Mouse (Mus musculus) heart, postnatal 14 days (tissue): ENCODE results near the gene Ltbp1. TPM values are rescaled to one million over a fixed set of nuclear protein-coding genes. Genes with fewer than 3 reads are reported as not detected.
A peak's percentile ranks its signal among the peaks of the same experiment; 100 is the strongest.

Experiments
- DNase-seq, 2 experiments: peaks; one replicate each; pipeline ENCODE4 v3.0.0; 2021 to 2022
- intact Hi-C: fragments of 180-260 bp; cut with DNase I; formaldehyde crosslinking; loops from one replicate; pipeline ENCODE4 v1.15.1; 2025
- total RNA-seq, 2 experiments: library from RNA; stranded (reverse); gene quantifications; 2 replicates each; pipeline ENCODE4 v1.2.3; 2021

The Ltbp1 gene
- total RNA-seq, 2 experiments from 2014 or later: 53.0 to 53.6 TPM

GRCm38 (mm10) chr17:75378256-75378871 lies 373.0 kb downstream of the Ltbp1 start:
- DNase-seq: no peak
- intact Hi-C loops: loop anchor here (10.0 kb wide), 2 partner anchors 564 to 704 kb away; no protein-coding TSS in a partner anchor

DNA sequence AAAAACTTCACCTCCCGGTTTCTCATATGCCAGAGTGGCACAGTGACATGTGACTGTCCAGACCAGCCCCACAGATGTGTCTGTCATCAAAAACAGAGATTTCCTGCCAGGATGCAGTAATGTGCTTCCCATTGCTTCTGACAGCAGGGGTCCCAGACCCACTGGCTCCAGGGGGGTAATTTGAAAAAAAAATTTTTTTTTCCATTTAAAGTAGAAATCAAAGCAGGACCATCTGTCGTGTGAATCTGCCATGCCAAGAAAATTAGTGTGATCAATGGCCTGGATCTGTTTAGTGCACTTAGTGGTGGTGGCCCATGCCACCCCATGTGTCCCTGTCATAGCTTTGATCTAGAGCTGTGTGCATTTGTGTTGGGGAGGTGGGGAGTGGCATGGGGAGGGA lies 374.8 kb downstream of the Ltbp1 start:
- DNase-seq: no peak
- intact Hi-C loops: no loop called here

GRCm38 (mm10) chr17:75388402-75388801 lies 383.0 kb downstream of the Ltbp1 start:
- no peak for DNase-seq
- intact Hi-C loops: no loop called here

- intact Hi-C loops: no loop called here
Measured at GRCm38 (mm10) chr17:75390142-75390541, 384.8 kb downstream of the Ltbp1 start.

DNA sequence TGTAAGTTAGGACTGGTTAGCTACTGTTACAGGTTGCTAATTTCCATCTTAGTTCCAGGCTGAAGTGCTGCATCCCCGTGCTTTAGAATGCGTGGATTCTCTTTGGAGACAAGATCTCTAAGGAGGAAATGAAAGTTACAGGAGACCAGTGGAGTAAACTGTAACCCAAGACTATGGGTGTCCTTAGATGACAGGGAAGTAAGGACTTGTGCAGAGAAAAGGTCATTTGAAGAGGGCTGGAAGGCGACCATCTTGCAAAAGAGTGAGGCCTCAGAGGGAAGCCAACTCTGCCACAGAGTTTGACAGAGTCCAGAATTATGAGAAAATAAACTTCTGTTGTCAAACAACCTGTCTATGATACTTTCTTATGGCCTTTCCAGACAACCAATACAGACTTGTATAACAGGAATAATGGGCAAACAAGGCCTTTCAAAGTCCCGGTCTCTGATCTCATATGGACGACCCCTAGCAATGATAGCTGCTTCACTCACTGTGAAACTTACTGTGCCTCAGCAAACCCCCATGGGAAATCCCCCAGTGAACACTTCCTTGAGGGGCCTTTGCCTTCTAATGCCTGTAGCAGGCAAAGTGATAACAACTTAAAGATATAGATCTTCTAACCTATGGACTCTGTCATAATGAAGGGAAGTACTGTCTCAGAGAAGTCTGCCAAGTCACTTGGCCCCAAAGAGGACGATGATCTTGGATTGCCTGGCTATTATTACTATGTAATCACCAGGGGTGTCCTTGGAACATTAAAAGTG lies 386.2 kb downstream of the Ltbp1 start:
- intact Hi-C loops: no loop called here
- no peak for DNase-seq

More at GRCm38 (mm10) chr17:75390142-75390541, 384.8 kb downstream of the Ltbp1 start:
- DNase-seq: no peak

DNA sequence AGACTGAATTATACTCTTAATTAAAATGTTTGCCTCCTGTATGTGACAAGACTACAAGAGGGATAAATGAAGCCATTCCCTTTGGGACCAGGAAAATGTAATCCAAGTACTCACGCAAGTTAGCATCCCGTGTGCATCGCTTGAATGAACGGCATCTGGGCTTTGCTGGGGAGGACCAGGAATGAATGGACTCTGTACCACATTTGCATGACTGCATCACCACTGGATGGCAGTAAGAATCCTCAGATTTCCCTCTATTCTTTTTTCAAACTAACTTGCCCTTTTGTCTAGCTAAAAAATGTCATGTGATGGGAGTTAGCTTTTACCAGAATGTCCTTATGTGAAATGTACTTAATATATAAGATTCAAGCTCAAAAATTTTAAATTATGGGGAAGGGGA lies 401.0 kb downstream of the Ltbp1 start:
- peak in 1 of 2 experiments; percentile 19 for DNase-seq
- intact Hi-C loops: loop anchor here (10.0 kb wide), 1 partner anchor 128 kb away; no protein-coding TSS in a partner anchor

DNA sequence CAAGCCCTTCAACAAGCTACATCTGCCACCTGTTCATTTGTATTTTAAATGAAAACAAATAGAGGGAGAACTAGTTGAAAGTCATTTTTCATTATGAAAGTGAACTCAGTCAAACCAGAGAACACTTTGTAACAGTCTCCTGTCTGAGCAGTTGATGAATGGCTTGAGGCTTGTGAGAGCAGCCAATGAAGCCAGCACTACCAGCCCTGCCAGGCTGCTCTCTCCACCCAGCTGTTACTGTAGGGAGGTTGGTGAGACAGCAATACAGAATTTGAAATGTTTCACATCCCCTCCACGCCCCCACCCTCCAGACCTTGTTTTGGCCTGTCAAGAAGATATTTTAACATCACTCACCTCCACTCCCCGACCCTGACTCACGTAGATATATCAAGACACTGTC lies 411.5 kb downstream of the Ltbp1 start:
- no peak for DNase-seq
- intact Hi-C loops: no loop called here

GRCm38 (mm10) chr17:75434152-75434551 lies 428.8 kb downstream of the Ltbp1 start:
- intact Hi-C loops: no loop called here
- no peak for DNase-seq

DNA sequence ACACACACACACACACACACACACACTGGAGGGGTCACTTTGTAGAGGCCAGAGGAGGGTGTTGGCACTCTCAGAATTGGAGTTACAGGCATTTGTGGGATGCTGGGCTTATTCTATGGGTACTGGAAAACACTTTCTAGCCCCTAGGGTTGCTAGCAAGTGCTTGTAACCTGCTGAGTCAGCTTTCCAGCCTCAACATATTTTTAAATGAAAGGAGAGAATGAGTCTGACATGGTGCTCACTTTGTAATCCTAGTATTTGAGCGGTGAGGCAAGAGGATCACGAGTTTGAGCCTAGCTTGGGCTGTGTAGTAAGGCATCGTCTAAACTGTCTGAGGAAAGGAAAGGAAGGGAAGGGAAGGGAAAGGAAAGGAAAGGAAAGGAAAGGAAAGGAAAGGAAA lies 429.5 kb downstream of the Ltbp1 start:
- intact Hi-C loops: no loop called here

GRCm38 (mm10) chr17:75435599-75435998 lies 430.2 kb downstream of the Ltbp1 start, which contains the start of gene Rasgrp3:
Rasgrp3 (plus strand) TSS chr17:75435896.
- intact Hi-C loops: no loop called here
- peak; percentile 33 to 38 for DNase-seq

More for the DNA sequence above, 429.5 kb downstream of the Ltbp1 start:
- DNase-seq: no peak

GRCm38 (mm10) chr17:75436095-75436494 lies 430.7 kb downstream of the Ltbp1 start:
- DNase-seq: no peak
- intact Hi-C loops: no loop called here

- no peak for DNase-seq
- intact Hi-C loops: no loop called here
Measured at GRCm38 (mm10) chr17:75436819-75437218, 431.5 kb downstream of the Ltbp1 start.

DNA sequence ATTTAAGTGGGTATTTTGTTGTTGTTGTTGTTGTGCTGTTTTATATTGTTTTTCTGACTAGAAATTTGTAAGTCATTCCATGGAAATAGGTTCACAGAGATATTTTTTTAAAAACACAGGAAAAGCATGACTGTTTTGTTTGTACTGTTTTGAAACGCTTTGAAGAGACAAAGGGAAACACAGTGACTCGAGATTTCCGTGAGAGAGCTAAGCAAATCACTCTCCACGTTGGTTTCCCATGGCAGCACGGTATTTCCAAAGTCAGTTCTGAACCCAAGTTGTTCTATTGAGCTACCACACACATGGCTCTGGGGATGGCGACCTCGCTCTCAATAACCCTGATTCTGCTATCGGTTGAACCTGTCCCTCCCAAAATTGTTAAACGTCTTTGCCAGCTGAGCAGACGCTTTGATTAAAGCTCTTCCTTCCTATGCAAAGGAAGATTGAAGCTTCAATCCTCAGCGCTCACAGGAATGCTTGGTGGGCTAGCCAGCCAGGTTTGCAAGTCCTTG lies 431.9 kb downstream of the Ltbp1 start:
- no peak for DNase-seq
- intact Hi-C loops: no loop called here

- intact Hi-C loops: no loop called here
- DNase-seq: no peak
Measured at GRCm38 (mm10) chr17:75438162-75438561, 432.8 kb downstream of the Ltbp1 start.

GRCm38 (mm10) chr17:75439062-75439461 lies 433.7 kb downstream of the Ltbp1 start:
- intact Hi-C loops: no loop called here
- no peak for DNase-seq

- intact Hi-C loops: no loop called here
- DNase-seq: no peak
Measured at GRCm38 (mm10) chr17:75440619-75441018, 435.3 kb downstream of the Ltbp1 start.

DNA sequence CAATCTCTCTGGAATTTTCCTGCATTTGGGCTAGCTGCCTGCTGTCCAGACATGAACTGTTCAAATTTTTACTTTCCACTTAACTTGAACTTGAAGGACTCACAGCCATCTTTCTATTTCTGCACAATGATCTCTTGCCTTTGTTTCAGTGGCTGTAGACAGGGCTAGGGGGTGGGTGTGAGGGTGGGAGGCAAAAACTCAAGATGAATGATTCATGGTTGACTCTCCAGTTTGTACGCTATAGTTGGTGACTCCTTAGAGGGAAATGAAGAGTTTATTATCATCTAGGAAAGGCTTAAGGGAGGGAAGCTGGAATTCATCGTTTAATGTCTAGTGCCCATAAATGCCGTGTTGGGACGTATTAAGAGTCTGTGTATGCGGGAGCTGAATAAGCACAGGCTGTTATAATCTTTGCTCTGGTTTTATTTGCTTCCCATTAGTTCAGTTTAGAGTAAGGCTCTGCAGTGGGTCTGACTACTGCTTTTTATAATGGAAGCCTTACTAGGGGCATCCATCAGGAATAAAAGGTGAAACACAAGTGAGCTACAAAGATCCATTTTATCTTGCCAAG lies 436.0 kb downstream of the Ltbp1 start:
- no peak for DNase-seq
- intact Hi-C loops: no loop called here
